Mouse (Mus musculus): ENCODE measurements at regions not wholly inside any gene's neighbourhood (a gene's known extent, or its start where the extent isn't known, plus 50 kb on each side); places are given as distances from the start of the nearest gene placed in this dataset.

GRCm38 (mm10) chr3:139899213-139899612, 693.7 kb downstream of the Stpg2 start:
- in situ Hi-C loops (cut with MboI; ENCODE audit: low pct_ligation_motif_present, low pct_unique_long_range_greater_than_20kb, low sequenced_read_pairs) (no loop called here), dilution Hi-C loops (cut with MboI; ENCODE audit: extremely low pct_ligation_motif_present, extremely low pct_unique_long_range_greater_than_20kb, low sequenced_read_pairs) (no loop called here)
- H3K4me1 ChIP-seq (ENCODE audit: control insufficient read depth in 1 of 2, insufficient read depth in 2 of 2): peaks cover 0 to 9% of the 10 kb centered on the region in 2 experiments; a peak in 2 of 4 replicates
- no peak for DNase-seq (ENCODE audit: extremely low read depth)
- no peak overlapping the region for H3K4me2 ChIP-seq (ENCODE audit: insufficient read depth, low read depth, poor library complexity, severe bottlenecking)
- no peaks in the 10 kb centered on the region for H3K27me3 ChIP-seq (replicated peaks)
- TF ChIP-seq NRF1 (IDR thresholded peaks at IDR 0.05; ENCODE audit: low read depth, low read length) (no peak), KAT2A (IDR thresholded peaks at IDR 0.05; ENCODE audit: insufficient replicate concordance, low read length) (no peak), MAX (IDR thresholded peaks at IDR 0.05; ENCODE audit: low read length) (no peak), CTCF (conservative IDR thresholded peaks at IDR 0.05 in 1 of 2, IDR thresholded peaks at IDR 0.05 in 1 of 2; ENCODE audit: low read depth in 2 of 2, low read length in 2 of 2) (no peak), USF1 (IDR thresholded peaks at IDR 0.05; ENCODE audit: low read depth, low read length) (no peak), SMC3 (IDR thresholded peaks at IDR 0.05; ENCODE audit: low read depth, low read length) (no peak), CHD1 (IDR thresholded peaks at IDR 0.05; ENCODE audit: low read depth, low read length) (no peak), E2F4 (IDR thresholded peaks at IDR 0.05; ENCODE audit: insufficient replicate concordance, low read depth, low read length) (no peak), ZNF384 (IDR thresholded peaks at IDR 0.05; ENCODE audit: low read depth, low read length) (no peak)
- peaks cover 3% of the 10 kb centered on the region for H3K9me3 ChIP-seq (replicated peaks; ENCODE audit: low read length)
- no peak overlapping the region for H3K9ac ChIP-seq (ENCODE audit: insufficient read depth, low read depth)
- H3K4me3 ChIP-seq (replicated peaks in 1 of 3; ENCODE audit: low read depth in 2 of 3, low read length in 2 of 3, poor library complexity in 1 of 3): no peak overlapping the region
- no peaks in the 10 kb centered on the region for H3K36me3 ChIP-seq (replicated peaks in 1 of 2; ENCODE audit: control insufficient read depth in 1 of 2, insufficient read depth in 1 of 2, low read length in 1 of 2)
- no peaks in the 10 kb centered on the region for H3K79me2 ChIP-seq (replicated peaks; ENCODE audit: control insufficient read depth, extremely low read depth, insufficient read depth, poor library complexity, severe bottlenecking)
- no peak overlapping the region for H3K27ac ChIP-seq (ENCODE audit: insufficient read depth, low read depth)

GRCm38 (mm10) chr3:139913639-139914330, 708.3 kb downstream of the Stpg2 start:
- in situ Hi-C loops (cut with MboI; ENCODE audit: low pct_ligation_motif_present, low pct_unique_long_range_greater_than_20kb, low sequenced_read_pairs) (no loop called here), dilution Hi-C loops (cut with MboI; ENCODE audit: extremely low pct_ligation_motif_present, extremely low pct_unique_long_range_greater_than_20kb, low sequenced_read_pairs) (no loop called here)
- Histone ChIP-seq H3K4me3 (replicated peaks in 1 of 3; ENCODE audit: low read depth in 2 of 3, low read length in 2 of 3, poor library complexity in 1 of 3) (no peak overlapping the region), H3K4me1 (ENCODE audit: control insufficient read depth in 1 of 2, insufficient read depth in 2 of 2) (no peaks in the 10 kb centered on the region), H3K4me2 (ENCODE audit: insufficient read depth, low read depth, poor library complexity, severe bottlenecking) (no peak overlapping the region), H3K36me3 (replicated peaks in 1 of 2; ENCODE audit: control insufficient read depth in 1 of 2, insufficient read depth in 1 of 2, low read length in 1 of 2) (no peaks in the 10 kb centered on the region), H3K9ac (ENCODE audit: insufficient read depth, low read depth) (no peak overlapping the region), H3K9me3 (replicated peaks; ENCODE audit: low read length) (no peaks in the 10 kb centered on the region), H3K79me2 (replicated peaks; ENCODE audit: control insufficient read depth, extremely low read depth, insufficient read depth, poor library complexity, severe bottlenecking) (no peaks in the 10 kb centered on the region), H3K27ac (ENCODE audit: insufficient read depth, low read depth) (no peak overlapping the region), H3K27me3 (replicated peaks) (no peaks in the 10 kb centered on the region)
- no peak for DNase-seq (ENCODE audit: extremely low read depth)
- TF ChIP-seq MAFK (IDR thresholded peaks at IDR 0.05; ENCODE audit: insufficient replicate concordance, low read length): no peak
- TF ChIP-seq JUND (conservative IDR thresholded peaks at IDR 0.05; ENCODE audit: low read depth, low read length): no peak
- TF ChIP-seq KAT2A (IDR thresholded peaks at IDR 0.05; ENCODE audit: insufficient replicate concordance, low read length): no peak
- TF ChIP-seq NELFE (IDR thresholded peaks at IDR 0.05; ENCODE audit: low read depth, low read length): no peak
- TF ChIP-seq ZC3H11A (IDR thresholded peaks at IDR 0.05; ENCODE audit: low read depth, low read length): no peak
- TF ChIP-seq MXI1 (IDR thresholded peaks at IDR 0.05; ENCODE audit: low read depth, low read length): no peak
- no peak for TF ChIP-seq USF2 (conservative IDR thresholded peaks at IDR 0.05; ENCODE audit: low read depth, low read length)
- TF ChIP-seq POLR2AphosphoS2 (IDR thresholded peaks at IDR 0.05; ENCODE audit: low read depth, low read length): no peak
- TF ChIP-seq CHD1 (IDR thresholded peaks at IDR 0.05; ENCODE audit: low read depth, low read length): no peak
- TF ChIP-seq ETS1 (conservative IDR thresholded peaks at IDR 0.05; ENCODE audit: low read depth, low read length): no peak
- TF ChIP-seq POLR2A (IDR thresholded peaks at IDR 0.05; ENCODE audit: low read depth, low read length): no peak

Data from CH12.LX (cell line).